Mouse (Mus musculus): ENCODE results near the gene Ndufb10. TPM values are rescaled to one million over a fixed set of nuclear protein-coding genes. Genes with fewer than 3 reads are reported as not detected.
"Not testable (repeated sequence)": the region's sequence is repeated elsewhere in the genome, so short reads cannot be mapped to it uniquely, and the experiment has no call there.

The Ndufb10 gene
- polyA plus RNA-seq, 1 experiment from 2014 or later = 351 TPM

DNA sequence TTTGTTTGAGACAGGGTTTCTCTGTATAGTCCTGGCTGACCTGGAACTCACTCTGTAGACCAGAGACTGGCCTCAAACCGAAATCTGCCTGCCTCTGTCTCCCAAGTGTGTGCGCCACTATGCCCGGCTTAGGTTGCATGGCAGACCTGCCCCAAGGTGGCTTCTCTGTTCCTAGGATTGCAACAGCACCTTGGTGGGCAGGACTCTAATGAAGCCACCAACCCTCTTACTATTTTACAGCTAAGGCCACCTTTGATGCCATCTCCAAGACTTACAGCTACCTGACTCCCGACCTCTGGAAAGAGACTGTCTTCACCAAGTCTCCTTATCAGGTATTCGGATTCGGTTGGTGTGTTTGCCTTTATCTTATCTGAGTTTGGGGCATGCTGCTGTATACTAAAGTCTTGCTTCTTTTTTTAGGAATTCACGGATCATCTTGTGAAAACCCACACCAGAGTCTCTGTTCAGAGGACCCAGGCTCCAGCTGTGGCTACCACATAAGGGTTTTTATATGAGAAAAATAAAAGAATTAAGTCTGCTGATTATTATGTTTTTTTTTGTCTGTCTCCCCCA, 2.8 kb downstream of the Ndufb10 start:
- peak overlapping the region; percentile 95 for H3K4me3 ChIP-seq
- peaks cover 32% of the 10 kb centered on the region for H3K36me3 ChIP-seq
- not testable (repeated sequence) for H3K27me3 ChIP-seq (replicated peaks); H3K9me3 ChIP-seq (replicated peaks); ATAC-seq (ENCODE audit: insufficient number of reproducible peaks, low FRiP score); H3K27ac ChIP-seq (ENCODE audit: poor library complexity, severe bottlenecking)
- peaks cover 29% of the 10 kb centered on the region for H3K4me1 ChIP-seq (replicated peaks)
- H3K4me2 ChIP-seq = peak overlapping the region; percentile 84
- 33% methylated on average over 7 of the region's 7 CpGs for WGBS
- peak overlapping the region; percentile 80 for H3K9ac ChIP-seq

- peaks cover 37% of the 10 kb centered on the region for H3K36me3 ChIP-seq
- under 1% methylated on average over 11 of the region's 11 CpGs for WGBS
- peak overlapping the region; percentile 84 for H3K4me2 ChIP-seq
- 0 out of 2 replicates have a peak overlapping the region, but pooled peaks have one; percentile 83 for H3K27ac ChIP-seq (ENCODE audit: poor library complexity, severe bottlenecking)
- peaks cover 29% of the 10 kb centered on the region for H3K4me1 ChIP-seq (replicated peaks)
- H3K4me3 ChIP-seq = peak overlapping the region; percentile 95
- H3K9ac ChIP-seq = peak overlapping the region; percentile 86
- not testable (repeated sequence) for H3K9me3 ChIP-seq (replicated peaks); H3K27me3 ChIP-seq (replicated peaks); ATAC-seq (ENCODE audit: insufficient number of reproducible peaks, low FRiP score)
Measured at GRCm38 (mm10) chr17:24720616-24721015, 3.7 kb downstream of the Ndufb10 start.

DNA sequence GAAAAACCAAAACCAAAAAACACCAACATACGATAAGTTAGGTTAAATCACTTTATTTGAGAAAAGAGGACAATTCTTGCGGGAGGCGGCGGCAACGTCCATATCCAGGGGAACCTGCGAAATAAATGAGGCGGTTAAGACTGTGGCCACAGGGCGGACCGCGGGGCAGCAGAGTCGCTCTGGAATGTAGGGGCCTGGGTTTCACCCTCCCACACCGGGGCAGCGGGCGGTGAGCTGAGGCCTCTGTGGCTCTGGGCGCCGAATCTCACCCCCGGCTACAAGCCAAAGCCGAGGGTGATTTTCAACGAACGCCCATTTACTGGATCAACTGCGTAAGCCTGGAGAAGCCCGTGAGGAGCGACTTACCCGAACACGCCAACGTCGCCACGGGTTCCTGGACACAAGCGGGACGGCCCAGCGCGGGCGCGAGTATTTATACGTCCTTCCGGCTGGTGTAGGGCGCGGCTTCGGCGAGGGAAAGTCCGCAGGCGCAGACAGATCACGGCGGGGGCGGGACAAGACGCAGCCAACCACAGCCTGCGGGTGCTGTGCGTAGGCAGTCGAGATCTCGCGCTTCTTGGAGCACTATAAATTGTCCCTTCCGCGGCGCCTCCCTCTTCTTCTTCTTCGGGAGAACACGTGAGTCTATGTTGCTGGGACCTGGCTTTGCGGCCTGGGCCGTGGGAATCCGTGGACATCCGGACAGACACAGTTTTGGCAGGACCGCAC, 4.6 kb downstream of the Ndufb10 start:
- peak overlapping the region; percentile 84 for H3K4me2 ChIP-seq
- H3K27me3 ChIP-seq (replicated peaks) = no peaks in the 10 kb centered on the region
- H3K27ac ChIP-seq (ENCODE audit: poor library complexity, severe bottlenecking) = peak overlapping the region; percentile 93
- peak overlapping the region; percentile 95 for H3K4me3 ChIP-seq
- H3K9me3 ChIP-seq (replicated peaks) = no peaks in the 10 kb centered on the region
- peak; percentile 98 for ATAC-seq (ENCODE audit: insufficient number of reproducible peaks, low FRiP score)
- H3K4me1 ChIP-seq (replicated peaks) = peaks cover 29% of the 10 kb centered on the region
- peak overlapping the region; percentile 98 for H3K9ac ChIP-seq
- under 1% methylated on average over 61 of the region's 61 CpGs for WGBS
- H3K36me3 ChIP-seq = peaks cover 41% of the 10 kb centered on the region

DNA sequence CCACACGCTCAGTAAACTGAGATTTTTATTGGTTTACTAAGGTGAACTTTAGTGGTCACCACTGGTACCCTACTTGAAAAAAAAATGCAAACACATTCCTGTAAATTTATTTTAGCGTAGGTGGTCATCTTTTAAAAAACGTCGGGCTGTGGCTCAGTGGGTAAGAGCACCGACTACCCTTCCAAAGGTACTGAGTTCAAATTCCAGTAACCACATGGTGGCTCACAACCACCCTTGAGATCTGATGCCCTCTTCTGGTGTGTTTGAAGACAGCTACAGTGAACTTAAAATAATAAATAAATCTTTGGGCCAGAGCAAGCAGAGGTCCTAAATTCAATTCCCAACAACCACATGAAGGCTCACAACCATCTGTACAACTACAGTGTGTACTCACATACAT, 5.3 kb downstream of the Ndufb10 start:
- H3K27me3 ChIP-seq (replicated peaks); ATAC-seq (ENCODE audit: insufficient number of reproducible peaks, low FRiP score); H3K9me3 ChIP-seq (replicated peaks); H3K27ac ChIP-seq (ENCODE audit: poor library complexity, severe bottlenecking): not testable (repeated sequence)
- H3K4me2 ChIP-seq = peak overlapping the region; percentile 79
- peaks cover 41% of the 10 kb centered on the region for H3K36me3 ChIP-seq
- 52% methylated on average over 5 of the region's 5 CpGs for WGBS
- peak overlapping the region; percentile 95 for H3K4me3 ChIP-seq
- peaks cover 29% of the 10 kb centered on the region for H3K4me1 ChIP-seq (replicated peaks)
- peak overlapping the region; percentile 98 for H3K9ac ChIP-seq

DNA sequence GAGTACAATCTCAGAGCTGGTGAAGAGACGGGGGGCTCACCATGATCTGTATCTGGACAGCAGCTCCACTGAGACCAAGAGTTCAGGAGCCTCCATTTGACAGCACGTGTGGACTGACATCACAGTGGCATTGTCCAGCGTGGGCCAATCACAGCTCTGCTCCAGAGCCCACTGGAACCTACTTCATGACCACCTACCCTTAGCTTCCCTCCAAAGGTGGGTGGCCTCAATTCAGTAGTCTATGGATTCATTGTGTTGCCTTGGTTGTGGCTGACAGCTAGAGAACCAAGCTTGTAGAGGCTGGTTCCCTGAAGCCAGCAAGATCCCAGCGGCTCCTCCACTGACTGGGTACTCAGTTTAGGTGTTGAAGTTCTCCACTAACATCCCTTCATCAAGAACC, 6.3 kb downstream of the Ndufb10 start, which contains the start of the genes Rnf151 and Rps2:
Rnf151 (minus strand) TSS at position 121 of the 400 bp plus-strand sequence.
Rps2 (plus strand) TSS at position 174 of the 400 bp plus-strand sequence.
- Histone ChIP-seq H3K9ac (peak within 1 kb of the TSS; percentile 98; the same call in 1 of the 2 replicates), H3K9me3 (replicated peaks) (no peaks in the 10 kb centered on the region), H3K4me2 (peak within 1 kb of the TSS; percentile 79), H3K27ac (ENCODE audit: poor library complexity, severe bottlenecking) (no peak within 1 kb of the TSS), H3K27me3 (replicated peaks) (no peaks in the 10 kb centered on the region), H3K4me1 (replicated peaks) (peaks cover 22% of the 10 kb centered on the region), H3K36me3 (peaks cover 41% of the 10 kb centered on the region), H3K4me3 (peak within 1 kb of the TSS; percentile 95)
- 78% methylated on average over 4 of the region's 4 CpGs for WGBS
- ATAC-seq (ENCODE audit: insufficient number of reproducible peaks, low FRiP score) = no peak

GRCm38 (mm10) chr17:24716166-24716682, 8.1 kb downstream of the Ndufb10 start:
- Histone ChIP-seq H3K9me3 (replicated peaks) (no peaks in the 10 kb centered on the region), H3K27me3 (replicated peaks) (no peaks in the 10 kb centered on the region), H3K4me2 (no peak overlapping the region), H3K4me3 (no peak overlapping the region), H3K4me1 (replicated peaks) (peaks cover 6% of the 10 kb centered on the region), H3K36me3 (peaks cover 26% of the 10 kb centered on the region), H3K9ac (no peak overlapping the region), H3K27ac (ENCODE audit: poor library complexity, severe bottlenecking) (no peak overlapping the region)
- no peak for ATAC-seq (ENCODE audit: insufficient number of reproducible peaks, low FRiP score)
- WGBS = 94% methylated on average over 15 of the region's 15 CpGs

DNA sequence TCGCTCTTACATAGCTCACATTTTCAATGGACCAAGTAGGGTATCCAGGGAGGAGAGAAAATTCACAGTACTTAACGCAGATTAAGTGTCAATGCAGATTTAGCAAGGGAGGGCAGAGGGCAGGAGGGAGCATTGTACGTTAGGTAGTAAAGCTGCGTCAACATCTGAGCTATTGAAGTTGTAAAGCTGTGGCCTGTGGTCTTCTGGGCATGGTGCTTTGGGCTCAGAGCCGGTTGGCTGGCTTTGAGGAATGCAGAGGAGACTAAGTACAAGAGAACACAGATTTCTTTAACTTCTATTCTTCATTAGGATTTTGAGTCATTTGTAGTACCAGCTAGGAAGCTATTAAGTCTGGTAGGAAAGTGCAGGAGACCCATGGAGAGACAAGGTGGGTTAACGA, 8.7 kb downstream of the Ndufb10 start:
- H3K4me1 ChIP-seq (replicated peaks) = peaks cover 4% of the 10 kb centered on the region; the same call in 1 of the 2 replicates
- H3K4me2 ChIP-seq = no peak overlapping the region
- no peak overlapping the region for H3K27ac ChIP-seq (ENCODE audit: poor library complexity, severe bottlenecking)
- no peak overlapping the region for H3K9ac ChIP-seq
- ATAC-seq (ENCODE audit: insufficient number of reproducible peaks, low FRiP score) = no peak
- no peak overlapping the region for H3K4me3 ChIP-seq
- no peaks in the 10 kb centered on the region for H3K9me3 ChIP-seq (replicated peaks)
- no peaks in the 10 kb centered on the region for H3K27me3 ChIP-seq (replicated peaks)
- H3K36me3 ChIP-seq = peaks cover 24% of the 10 kb centered on the region
- 80% methylated on average over 6 of the region's 6 CpGs for WGBS

GRCm38 (mm10) chr17:24708646-24709045, 15.6 kb downstream of the Ndufb10 start:
- ATAC-seq (ENCODE audit: insufficient number of reproducible peaks, low FRiP score) = no peak
- peaks cover 20% of the 10 kb centered on the region for H3K36me3 ChIP-seq

DNA sequence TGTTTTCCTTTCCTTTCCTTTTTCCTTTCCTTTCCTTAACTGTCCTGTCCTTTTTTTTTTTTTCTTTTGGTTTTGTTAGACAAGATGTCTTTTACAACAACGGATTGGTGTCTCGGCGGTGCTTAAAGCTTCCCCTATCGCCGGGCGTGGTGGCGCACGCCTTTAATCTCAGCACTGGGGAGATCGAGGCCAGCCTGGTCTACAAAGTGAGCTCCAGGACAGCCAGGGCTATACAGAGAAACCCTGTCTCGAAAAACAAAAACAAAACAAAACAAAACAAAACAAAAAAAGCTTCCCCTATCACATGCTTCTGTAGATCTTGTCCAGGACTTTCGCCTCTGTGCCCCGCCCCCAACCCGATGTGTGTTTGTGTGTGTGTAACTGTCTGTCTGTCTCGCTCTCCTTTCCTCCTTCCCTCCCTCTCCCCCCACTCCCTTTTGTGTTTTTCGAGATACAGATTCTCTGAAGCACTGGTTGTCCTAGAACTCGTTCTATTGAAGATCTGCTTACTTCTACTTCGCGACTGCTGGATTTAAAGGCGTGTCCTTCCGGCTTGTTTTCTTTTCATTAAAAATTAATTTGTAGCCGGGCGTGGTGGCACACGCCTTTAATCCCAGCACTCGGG, 16.4 kb downstream of the Ndufb10 start:
- H3K9ac ChIP-seq = peak overlapping the region; percentile 84
- H3K9me3 ChIP-seq (replicated peaks) = no peaks in the 10 kb centered on the region
- H3K4me3 ChIP-seq = peak overlapping the region; percentile 91
- peak overlapping the region; percentile 88 for H3K27ac ChIP-seq (ENCODE audit: poor library complexity, severe bottlenecking)
- peak overlapping the region; percentile 93 for H3K4me2 ChIP-seq
- H3K36me3 ChIP-seq = peaks cover 23% of the 10 kb centered on the region
- H3K4me1 ChIP-seq (replicated peaks) = peaks cover 14% of the 10 kb centered on the region
- 6% methylated on average over 24 of the region's 24 CpGs for WGBS
- ATAC-seq (ENCODE audit: insufficient number of reproducible peaks, low FRiP score) = 0 out of 2 replicates have a peak, but pooled peaks have one; percentile 47
- H3K27me3 ChIP-seq (replicated peaks) = no peaks in the 10 kb centered on the region

More at GRCm38 (mm10) chr17:24708646-24709045, 15.6 kb downstream of the Ndufb10 start:
- Histone ChIP-seq H3K9me3 (replicated peaks) (no peaks in the 10 kb centered on the region), H3K9ac (no peak overlapping the region; the same call in 1 of the 2 replicates), H3K27me3 (replicated peaks) (no peaks in the 10 kb centered on the region), H3K4me1 (replicated peaks) (peaks cover 14% of the 10 kb centered on the region), H3K27ac (ENCODE audit: poor library complexity, severe bottlenecking) (no peak overlapping the region), H3K4me2 (peak overlapping the region; percentile 93), H3K4me3 (peak overlapping the region; percentile 91; the same call in 1 of the 2 replicates)
- WGBS = 42% methylated on average over 2 of the region's 2 CpGs

- peak within 1 kb of the TSS; percentile 84 for H3K9ac ChIP-seq
- H3K4me2 ChIP-seq = peak within 1 kb of the TSS; percentile 93
- peak; percentile 87 for ATAC-seq (ENCODE audit: insufficient number of reproducible peaks, low FRiP score)
- H3K4me1 ChIP-seq (replicated peaks) = peaks cover 14% of the 10 kb centered on the region
- peak within 1 kb of the TSS; percentile 88 for H3K27ac ChIP-seq (ENCODE audit: poor library complexity, severe bottlenecking)
- 4% methylated on average over 32 of the region's 32 CpGs for WGBS
- no peaks in the 10 kb centered on the region for H3K9me3 ChIP-seq (replicated peaks)
- peaks cover 30% of the 10 kb centered on the region for H3K36me3 ChIP-seq
- peak within 1 kb of the TSS; percentile 91 for H3K4me3 ChIP-seq
- H3K27me3 ChIP-seq (replicated peaks) = no peaks in the 10 kb centered on the region
Measured at GRCm38 (mm10) chr17:24706982-24707800, 17.1 kb downstream of the Ndufb10 start, which contains the start of gene Tbl3. TSS of gene Tbl3 (minus strand) at chr17:24707660.

Data from heart, embryonic 12.5 days (tissue).